Mouse (Mus musculus): ENCODE measurements at regions not wholly inside any gene's neighbourhood (a gene's known extent, or its start where the extent isn't known, plus 50 kb on each side); places are given as distances from the start of the nearest gene placed in this dataset.

DNA sequence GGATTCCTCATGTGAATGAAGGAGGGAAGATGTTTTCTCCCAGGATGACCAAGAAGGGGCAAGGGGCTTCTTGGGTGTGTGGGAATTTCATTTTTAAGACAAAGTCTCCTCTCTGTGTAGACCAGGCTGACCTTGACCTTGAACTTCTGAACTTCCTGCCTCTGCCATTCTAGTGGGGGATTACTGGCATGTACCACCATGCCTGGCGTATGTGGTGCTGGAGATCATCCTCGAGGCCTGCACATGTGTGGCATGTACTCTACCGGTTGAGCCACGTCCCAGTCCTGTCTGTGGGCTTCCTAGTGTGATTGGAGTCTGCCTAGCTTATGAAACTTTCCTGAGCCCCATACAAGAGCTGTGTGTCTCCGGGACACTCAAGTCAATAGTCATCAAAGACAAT, 131.9 kb upstream of the Jade1 start:
- no peak overlapping the region for H3K9ac ChIP-seq (ENCODE audit: low read depth, low read length)
- no peak for TF ChIP-seq POLR2A (IDR thresholded peaks at IDR 0.05; ENCODE audit: insufficient read depth, low read depth, low read length)
- WGBS, result 82% methylated on average over 5 of the region's 5 CpGs
- no peak overlapping the region for H3K4me3 ChIP-seq
- peaks cover 1% of the 10 kb centered on the region for H3K4me1 ChIP-seq (ENCODE audit: control insufficient read depth, insufficient read depth, low read length)
- no peak overlapping the region for H3K27ac ChIP-seq
- H3K36me3 ChIP-seq (ENCODE audit: control insufficient read depth, insufficient read depth, low read length), result no peaks in the 10 kb centered on the region
- H3K79me2 ChIP-seq (replicated peaks; ENCODE audit: control insufficient read depth, insufficient read depth, low read length), result no peaks in the 10 kb centered on the region
- H3K27me3 ChIP-seq (ENCODE audit: control insufficient read depth, insufficient read depth, low read length), result no peaks in the 10 kb centered on the region
- no peak for DNase-seq
- intact Hi-C loops (cut with DNase I), result no loop called here

DNA sequence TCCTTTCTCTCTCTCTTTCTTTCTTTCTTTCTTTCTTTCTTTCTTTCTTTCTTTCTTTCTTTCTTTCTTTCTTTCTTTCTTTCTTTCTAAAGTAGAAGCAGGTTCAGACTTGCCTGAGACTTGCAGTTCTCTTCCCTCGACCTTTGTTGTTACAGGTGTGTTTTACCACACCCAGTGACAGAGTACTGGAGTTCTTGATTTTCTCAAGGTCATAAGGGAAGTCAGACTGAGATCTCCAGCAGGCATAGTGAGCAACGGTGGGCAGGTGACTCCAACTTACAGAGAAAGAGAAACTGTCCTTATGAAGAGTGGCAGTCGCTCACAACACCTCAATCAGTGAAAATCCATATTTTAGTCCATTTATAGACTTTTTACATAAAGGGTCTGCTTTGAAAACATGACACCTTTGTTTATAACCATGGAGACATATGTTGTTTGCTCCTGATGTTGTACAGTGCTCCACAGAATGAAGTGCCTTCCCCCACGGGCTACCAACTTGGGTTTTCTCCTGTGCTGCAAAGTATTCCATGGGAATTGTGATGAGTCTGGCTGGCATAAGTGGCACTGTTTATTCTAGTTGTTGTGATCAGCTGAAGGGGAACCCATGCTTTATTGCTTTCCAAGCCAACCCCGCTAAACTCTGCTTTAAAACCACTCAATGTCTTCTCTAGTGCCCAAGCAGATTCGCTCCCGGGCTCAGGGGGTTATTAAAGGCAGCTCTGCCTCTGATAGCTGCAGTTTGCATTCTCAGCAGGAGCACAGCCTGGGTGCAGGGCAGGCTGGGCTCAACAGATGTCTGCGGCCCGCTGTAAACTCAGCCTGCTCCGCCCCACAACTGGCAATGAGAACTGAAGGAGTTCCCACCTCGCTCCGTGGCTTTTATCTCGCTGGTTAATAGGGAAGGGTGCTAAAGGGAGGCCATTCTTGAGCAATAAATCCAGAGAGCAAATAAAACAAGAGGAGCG, 132.6 kb upstream of the Jade1 start:
- no peaks in the 10 kb centered on the region for H3K36me3 ChIP-seq (ENCODE audit: control insufficient read depth, insufficient read depth, low read length)
- H3K4me1 ChIP-seq (ENCODE audit: control insufficient read depth, insufficient read depth, low read length), result peaks cover 1% of the 10 kb centered on the region
- intact Hi-C loops (cut with DNase I), result no loop called here
- H3K4me3 ChIP-seq, result no peak overlapping the region
- DNase-seq, result peak in 1 of 2 experiments; percentile 21
- H3K79me2 ChIP-seq (replicated peaks; ENCODE audit: control insufficient read depth, insufficient read depth, low read length), result no peaks in the 10 kb centered on the region
- no peak overlapping the region for H3K27ac ChIP-seq
- H3K9ac ChIP-seq (ENCODE audit: low read depth, low read length), result no peak overlapping the region
- H3K27me3 ChIP-seq (ENCODE audit: control insufficient read depth, insufficient read depth, low read length), result no peaks in the 10 kb centered on the region
- TF ChIP-seq CTCF (IDR thresholded peaks at IDR 0.05) (no peak), POLR2A (IDR thresholded peaks at IDR 0.05; ENCODE audit: insufficient read depth, low read depth, low read length) (no peak), EP300 (IDR thresholded peaks at IDR 0.05; ENCODE audit: insufficient read depth, low read depth, low read length) (no peak)
- 52% methylated on average over 14 of the region's 14 CpGs for WGBS

- peaks cover 1% of the 10 kb centered on the region; the same call in 1 of the 2 replicates for H3K4me1 ChIP-seq (ENCODE audit: control insufficient read depth, insufficient read depth, low read length)
- H3K27me3 ChIP-seq (ENCODE audit: control insufficient read depth, insufficient read depth, low read length), result no peaks in the 10 kb centered on the region
- no peak for DNase-seq
- no peak overlapping the region for H3K27ac ChIP-seq
- TF ChIP-seq POLR2A (IDR thresholded peaks at IDR 0.05; ENCODE audit: insufficient read depth, low read depth, low read length), result no peak
- TF ChIP-seq CTCF (IDR thresholded peaks at IDR 0.05), result no peak
- TF ChIP-seq EP300 (IDR thresholded peaks at IDR 0.05; ENCODE audit: insufficient read depth, low read depth, low read length), result no peak
- intact Hi-C loops (cut with DNase I), result loop anchor here (5.0 kb wide), 1 partner anchor 116 kb away; no protein-coding TSS in a partner anchor
- H3K36me3 ChIP-seq (ENCODE audit: control insufficient read depth, insufficient read depth, low read length), result no peaks in the 10 kb centered on the region
- H3K4me3 ChIP-seq, result no peak overlapping the region
- H3K79me2 ChIP-seq (replicated peaks; ENCODE audit: control insufficient read depth, insufficient read depth, low read length), result no peaks in the 10 kb centered on the region
- 96% methylated on average over 1 of the region's 1 CpGs for WGBS
- no peak overlapping the region for H3K9ac ChIP-seq (ENCODE audit: low read depth, low read length)
Observed at GRCm38 (mm10) chr3:41413771-41414170, 141.8 kb upstream of the Jade1 start.

GRCm38 (mm10) chr3:41412698-41413097, 142.8 kb upstream of the Jade1 start:
- Histone ChIP-seq H3K27me3 (ENCODE audit: control insufficient read depth, insufficient read depth, low read length) (no peaks in the 10 kb centered on the region), H3K4me3 (no peak overlapping the region), H3K79me2 (replicated peaks; ENCODE audit: control insufficient read depth, insufficient read depth, low read length) (no peaks in the 10 kb centered on the region), H3K36me3 (ENCODE audit: control insufficient read depth, insufficient read depth, low read length) (no peaks in the 10 kb centered on the region), H3K9ac (ENCODE audit: low read depth, low read length) (no peak overlapping the region), H3K27ac (peak overlapping the region; percentile 11; the same call in 1 of the 2 replicates), H3K4me1 (ENCODE audit: control insufficient read depth, insufficient read depth, low read length) (peaks cover 3% of the 10 kb centered on the region)
- DNase-seq, result no peak
- TF ChIP-seq POLR2A (IDR thresholded peaks at IDR 0.05; ENCODE audit: insufficient read depth, low read depth, low read length) (no peak), CTCF (IDR thresholded peaks at IDR 0.05) (no peak), EP300 (IDR thresholded peaks at IDR 0.05; ENCODE audit: insufficient read depth, low read depth, low read length) (no peak)
- WGBS, result 52% methylated on average over 2 of the region's 2 CpGs
- intact Hi-C loops (cut with DNase I), result loop anchor here (5.0 kb wide), 1 partner anchor 115 kb away; no protein-coding TSS in a partner anchor

DNA sequence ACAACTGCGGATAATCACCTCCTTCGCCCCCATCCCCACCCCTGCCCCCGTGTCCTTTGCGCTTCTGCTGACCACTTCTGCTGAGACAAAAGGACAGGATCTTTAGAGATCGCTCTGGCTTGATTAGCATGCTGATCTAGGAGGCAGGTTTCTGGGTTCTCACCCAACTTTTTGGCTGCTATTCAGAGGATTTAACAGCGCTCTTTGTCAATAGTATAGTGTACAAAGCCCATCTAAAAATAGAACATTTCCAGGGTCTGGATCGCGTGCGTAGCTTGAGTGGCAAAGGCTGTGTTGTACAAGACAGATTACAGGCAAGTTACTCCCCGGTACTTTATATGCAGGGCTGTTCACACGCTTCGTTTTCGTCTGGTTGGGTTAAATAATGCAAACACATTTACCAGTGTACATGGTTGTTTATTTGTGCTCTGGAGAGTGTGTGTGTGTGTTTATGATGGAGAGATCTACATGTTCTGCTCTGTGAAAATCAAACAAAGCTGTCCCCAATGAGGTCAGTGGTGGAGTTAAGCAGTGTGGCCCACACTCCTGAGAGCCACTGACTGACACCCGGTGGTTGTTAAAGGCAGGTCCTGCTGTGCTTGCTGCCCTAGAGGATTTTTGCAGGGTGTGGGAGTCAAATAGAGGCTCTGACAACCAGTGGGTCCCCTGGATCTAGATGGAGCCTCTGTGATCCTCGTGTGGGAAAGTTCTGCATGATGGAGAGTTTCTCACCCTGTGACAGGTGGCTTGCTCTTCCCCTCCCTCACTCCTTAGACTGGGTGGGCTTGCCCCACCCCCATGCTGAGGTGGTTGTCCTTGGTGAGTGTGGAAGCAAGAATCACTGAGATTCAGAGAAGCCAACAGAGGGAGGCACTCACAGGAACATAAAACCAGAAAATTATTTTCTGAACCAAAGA, 146.5 kb upstream of the Jade1 start:
- intact Hi-C loops (cut with DNase I), result loop anchor here (5.0 kb wide), 1 partner anchor 42 kb away; no protein-coding TSS in a partner anchor
- peak overlapping the region; percentile 81 for H3K27ac ChIP-seq
- TF ChIP-seq POLR2A (IDR thresholded peaks at IDR 0.05; ENCODE audit: insufficient read depth, low read depth, low read length) (no peak), EP300 (IDR thresholded peaks at IDR 0.05; ENCODE audit: insufficient read depth, low read depth, low read length) (no peak), CTCF (IDR thresholded peaks at IDR 0.05) (peak; percentile 39)

More for the DNA sequence above, 146.5 kb upstream of the Jade1 start:
- Histone ChIP-seq H3K36me3 (ENCODE audit: control insufficient read depth, insufficient read depth, low read length) (no peaks in the 10 kb centered on the region), H3K4me1 (ENCODE audit: control insufficient read depth, insufficient read depth, low read length) (peaks cover 3% of the 10 kb centered on the region), H3K4me3 (peak overlapping the region; percentile 43), H3K9ac (ENCODE audit: low read depth, low read length) (peak overlapping the region; percentile 46; the same call in 1 of the 2 replicates), H3K79me2 (replicated peaks; ENCODE audit: control insufficient read depth, insufficient read depth, low read length) (no peaks in the 10 kb centered on the region), H3K27me3 (ENCODE audit: control insufficient read depth, insufficient read depth, low read length) (no peaks in the 10 kb centered on the region)
- 6% methylated on average over 15 of the region's 15 CpGs for WGBS
- peak; percentile 27 to 35 for DNase-seq

Data from heart, adult 2 months (tissue).